Mouse (Mus musculus): ENCODE measurements around the gene Procr.
"Not testable (repeated sequence)": the region's sequence is repeated elsewhere in the genome, so short reads cannot be mapped to it uniquely, and the experiment has no call there.

The Procr gene

DNA sequence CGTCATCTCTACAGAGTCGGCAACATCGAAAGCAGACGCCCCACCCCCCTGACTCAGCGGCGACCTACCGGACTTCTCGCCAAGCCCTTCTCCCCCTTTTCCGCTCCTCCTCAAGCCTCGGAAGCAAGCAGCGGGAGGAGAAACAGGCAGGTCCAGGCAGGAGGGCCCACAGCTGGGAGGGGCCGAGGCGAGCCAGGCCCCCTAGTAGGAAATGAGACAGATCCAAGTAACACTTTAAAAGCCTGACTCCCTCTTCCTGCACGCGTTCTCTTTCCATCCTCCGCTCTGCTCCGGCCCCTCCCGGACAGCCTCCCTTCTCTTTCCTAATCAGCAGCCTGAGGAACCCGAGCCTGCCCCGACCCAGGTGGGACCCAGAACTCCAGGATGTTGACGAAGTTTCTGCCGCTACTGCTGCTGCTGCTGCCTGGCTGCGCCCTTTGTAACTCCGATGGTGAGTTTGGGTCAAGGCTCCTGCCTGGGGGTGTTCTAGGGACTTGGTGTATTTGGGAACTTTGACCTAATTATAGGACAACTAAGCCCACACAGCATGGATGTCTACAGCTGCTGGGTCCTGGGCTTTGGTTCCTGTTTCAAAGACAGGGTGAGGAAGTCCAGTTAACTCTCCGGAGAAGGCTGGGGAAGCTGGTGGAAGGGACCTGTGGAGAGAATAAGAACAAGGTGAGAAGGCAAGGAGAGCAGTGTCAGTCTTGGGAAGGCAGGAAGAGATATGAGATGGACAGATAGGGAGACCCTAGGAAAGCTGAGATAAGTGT, at the start of gene Procr:
Procr (plus strand) TSS at position 104 of the 773 bp plus-strand sequence.
- DNase-seq (ENCODE audit: low spot score in 2 of 2) = no peak

DNA sequence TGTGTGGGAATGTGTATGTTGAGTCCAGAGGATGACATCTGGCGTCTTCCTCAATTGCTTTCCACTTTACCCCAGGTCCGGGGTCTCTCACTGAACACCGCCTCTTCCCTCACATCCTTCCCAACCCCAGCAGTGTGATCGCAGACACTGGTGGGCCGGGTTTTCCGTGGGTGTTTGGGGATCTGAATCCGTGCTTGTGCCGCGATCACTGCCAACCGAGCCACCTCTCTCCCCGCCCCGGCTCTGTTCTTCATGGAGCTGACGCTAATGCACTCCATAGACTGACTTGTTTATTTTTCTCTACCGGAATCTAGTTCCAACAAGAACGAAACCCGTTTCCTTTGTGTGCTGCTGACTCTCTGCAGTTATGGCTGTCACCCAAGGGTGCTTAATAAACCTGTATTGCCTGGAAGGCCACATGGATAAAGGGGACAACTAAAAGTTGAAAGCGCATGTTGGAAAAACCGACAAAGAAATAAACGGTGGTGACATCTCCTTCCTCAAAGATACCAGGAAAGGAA, 49.5 kb upstream of the Procr start:
- DNase-seq (ENCODE audit: low spot score in 2 of 2) = no peak

DNA sequence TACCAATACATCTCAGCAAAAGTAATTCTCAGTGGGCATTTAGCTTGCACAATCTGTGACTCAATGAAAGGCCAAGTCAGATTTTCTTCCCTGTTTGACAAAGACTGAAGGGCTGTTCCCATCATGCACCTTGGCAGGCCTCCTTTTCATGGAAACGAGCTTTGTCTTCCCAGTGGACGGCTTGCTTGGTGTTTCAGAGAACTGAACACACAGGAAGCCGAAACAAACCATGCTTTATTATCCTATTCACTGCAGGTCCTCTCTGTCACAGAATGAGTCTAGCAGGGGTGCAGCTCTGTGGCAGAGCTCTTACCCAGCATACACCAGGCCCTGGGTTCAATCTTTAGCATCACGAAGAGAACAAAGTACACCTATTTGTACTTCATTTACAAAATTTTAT, 47.3 kb upstream of the Procr start:
- no peak for DNase-seq (ENCODE audit: low spot score in 2 of 2)

- no peak for DNase-seq (ENCODE audit: low spot score in 2 of 2)
Measured at GRCm38 (mm10) chr2:155707251-155707650, 43.7 kb upstream of the Procr start.

DNA sequence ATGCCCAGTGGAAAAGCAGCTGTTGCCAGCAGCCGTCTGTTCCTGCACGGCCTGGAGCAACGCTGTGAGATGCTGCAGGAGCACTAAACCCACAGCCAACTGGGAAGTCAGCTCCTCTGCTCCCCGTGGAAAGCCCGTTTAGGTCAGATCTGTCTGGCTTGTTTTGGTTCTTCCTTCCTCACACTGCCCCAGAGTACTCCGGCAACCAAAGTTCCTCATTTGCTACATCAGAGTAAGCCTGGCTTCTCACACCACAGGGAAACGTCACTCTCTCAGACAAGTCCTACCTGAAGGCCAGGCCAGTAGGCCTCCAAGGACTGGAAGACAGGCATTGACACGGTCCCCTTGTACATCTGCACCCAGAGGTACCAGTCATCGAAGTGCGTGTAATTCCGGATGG, 40.4 kb upstream of the Procr start:
- no peak for DNase-seq (ENCODE audit: low spot score in 2 of 2)

- DNase-seq (ENCODE audit: low spot score in 2 of 2) = no peak
Measured at GRCm38 (mm10) chr2:155717082-155717990, 33.6 kb upstream of the Procr start.

DNA sequence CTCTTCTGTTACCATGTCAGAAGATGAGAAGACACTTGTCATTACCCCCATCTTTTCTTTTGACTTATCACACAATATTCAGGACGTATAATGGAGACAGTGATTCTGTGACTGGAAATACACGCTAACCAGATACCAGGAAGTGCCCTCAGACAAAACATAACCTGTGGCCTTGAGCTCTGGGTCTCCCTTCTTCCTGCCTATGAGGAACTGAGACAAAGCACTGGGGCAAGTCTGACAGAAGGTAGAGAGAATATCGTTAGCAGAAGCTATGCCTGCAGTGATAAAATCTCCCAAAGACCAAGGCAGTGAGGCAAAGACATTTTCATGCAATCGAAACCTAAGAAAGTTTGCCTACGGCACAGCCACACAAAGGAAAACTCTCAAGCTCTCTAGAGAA, 30.3 kb upstream of the Procr start:
- DNase-seq (ENCODE audit: low spot score in 2 of 2) = no peak

DNA sequence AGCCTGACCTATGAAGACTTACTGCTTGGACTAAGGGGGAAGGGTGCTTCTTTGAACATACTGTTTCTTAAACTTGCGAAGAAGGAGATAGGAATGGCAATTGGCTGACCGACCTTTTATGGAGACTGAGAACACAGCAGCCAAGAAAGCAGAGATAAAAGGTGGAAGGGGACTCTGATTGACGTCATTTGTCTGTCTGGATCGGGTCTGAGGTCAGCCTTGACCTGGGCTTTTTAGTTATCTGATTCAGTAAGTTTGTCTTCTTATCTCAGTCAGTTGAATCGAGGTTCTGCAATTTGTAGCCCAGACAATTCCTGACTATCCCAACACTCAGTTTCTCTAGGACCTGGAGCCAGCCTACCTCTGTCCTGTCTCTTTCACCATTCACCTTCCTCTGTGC, 26.9 kb upstream of the Procr start:
- no peak for DNase-seq (ENCODE audit: low spot score in 2 of 2)

- no peak for DNase-seq (ENCODE audit: low spot score in 2 of 2)
Measured at GRCm38 (mm10) chr2:155724526-155724925, 26.4 kb upstream of the Procr start.

DNA sequence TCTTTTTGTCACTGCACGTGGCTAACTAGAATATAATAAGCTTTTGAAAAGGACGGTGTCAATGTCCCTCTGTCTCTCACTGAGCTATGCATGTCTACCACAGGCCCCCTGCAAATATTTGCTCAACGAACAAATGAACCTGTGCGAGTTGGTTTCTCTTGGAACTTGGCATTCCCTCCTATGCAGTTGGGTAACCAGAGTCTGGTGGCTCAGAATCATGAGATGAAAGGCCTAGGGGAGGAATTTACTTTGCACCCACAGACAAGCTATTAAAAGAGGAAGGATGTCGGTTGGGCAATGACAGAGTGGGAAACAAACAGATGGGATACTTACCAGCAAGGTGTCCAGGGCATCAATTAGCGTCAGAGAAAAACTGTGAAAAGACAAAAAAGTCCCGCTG, 24.6 kb upstream of the Procr start:
- no peak for DNase-seq (ENCODE audit: low spot score in 2 of 2)

- no peak for DNase-seq (ENCODE audit: low spot score in 2 of 2)
Measured at GRCm38 (mm10) chr2:155727764-155728395, 23.0 kb upstream of the Procr start.

- DNase-seq (ENCODE audit: low spot score in 2 of 2) = no peak
Measured at GRCm38 (mm10) chr2:155728742-155729141, 22.2 kb upstream of the Procr start.

DNA sequence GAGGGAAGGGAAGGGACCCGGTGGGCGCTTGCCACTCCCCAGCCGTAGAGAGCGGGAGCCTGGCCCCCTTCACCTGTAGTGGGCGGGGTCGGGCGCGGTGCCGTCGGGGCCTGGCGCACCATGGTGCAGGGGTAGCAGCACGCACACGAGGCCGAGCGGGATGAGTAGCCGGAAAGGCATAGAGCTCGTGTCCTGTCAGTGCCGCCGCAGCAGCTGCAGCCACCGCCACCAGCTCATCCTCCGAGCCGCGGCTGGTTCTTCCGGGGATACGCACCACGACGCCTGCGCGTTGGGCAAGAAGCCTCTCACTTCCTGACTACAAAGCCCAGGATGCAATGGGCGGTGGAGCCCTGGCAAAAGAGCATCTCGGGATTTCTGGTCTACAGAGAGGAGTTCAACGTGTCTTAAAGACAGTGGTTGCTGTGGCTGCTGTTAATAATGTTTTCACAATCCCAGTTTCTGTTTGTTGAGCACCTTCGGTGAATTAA, 21.7 kb upstream of the Procr start, which contains the start of gene Edem2:
Edem2 (minus strand) TSS at position 318 of the 488 bp plus-strand sequence.
- DNase-seq (ENCODE audit: low spot score in 2 of 2) = peak; percentile 76 to 93

DNA sequence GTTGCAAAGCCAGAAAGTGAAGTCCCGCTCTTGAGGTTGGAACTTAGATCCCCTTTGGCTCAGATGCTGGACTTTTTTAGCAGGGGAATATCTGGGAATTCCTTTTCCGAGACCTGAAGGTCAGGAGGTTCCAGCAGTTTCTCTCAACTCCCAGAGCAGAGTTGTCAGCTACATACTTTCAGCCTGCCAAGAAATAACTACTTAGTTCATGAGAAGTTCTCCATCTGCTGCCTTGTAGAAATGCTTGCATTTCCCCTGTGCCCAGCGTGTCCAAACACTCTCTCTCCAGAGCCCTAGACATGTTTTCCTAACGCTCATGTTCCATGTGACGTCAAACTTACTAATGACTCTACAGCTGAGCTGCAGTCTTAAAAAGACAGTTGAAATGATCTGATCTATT, 15.8 kb upstream of the Procr start:
- DNase-seq (ENCODE audit: low spot score in 2 of 2) = no peak

DNA sequence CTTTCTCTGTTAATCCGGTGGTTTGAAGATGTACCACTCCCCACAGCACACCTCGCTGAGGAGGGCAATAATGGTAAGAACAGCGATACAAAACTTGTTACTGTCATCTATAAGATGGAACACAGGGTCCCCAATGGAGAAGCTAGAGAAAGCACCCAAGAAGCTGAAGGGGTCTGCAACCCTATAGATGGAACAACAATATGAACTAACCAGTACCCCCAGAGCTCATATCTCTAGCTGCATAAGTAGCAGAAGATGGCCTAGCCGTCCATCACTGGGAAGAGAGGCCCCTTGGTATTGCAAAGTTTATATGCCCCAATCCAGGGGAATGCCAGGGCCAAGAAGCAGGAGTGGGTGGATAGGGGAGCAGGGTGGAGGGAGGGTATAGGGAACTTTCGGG, 15.2 kb upstream of the Procr start, which contains the start of gene Gm17581:
Gm17581 (minus strand) TSS at position 101 of the 400 bp plus-strand sequence.
- DNase-seq (ENCODE audit: low spot score in 2 of 2) = not testable (repeated sequence)

DNA sequence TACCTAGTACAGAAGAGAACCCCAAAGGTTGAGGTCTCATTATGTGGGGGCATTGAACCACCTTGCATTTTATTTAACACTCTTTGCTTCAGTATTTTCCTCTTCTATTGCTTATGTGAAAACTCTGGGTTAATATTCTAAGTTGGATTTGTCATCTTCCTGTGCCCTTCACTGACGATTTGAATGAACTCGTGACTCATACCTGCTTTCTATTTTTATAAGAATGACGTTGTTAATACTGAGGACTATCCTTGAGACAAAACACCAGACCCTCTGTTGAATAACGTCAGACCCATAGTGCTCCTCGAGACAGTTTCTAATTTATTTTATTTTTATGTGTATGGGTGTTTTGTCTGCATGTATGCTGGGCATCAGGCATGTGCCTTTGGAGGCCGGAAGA, 14.0 kb upstream of the Procr start:
- DNase-seq (ENCODE audit: low spot score in 2 of 2) = no peak

DNA sequence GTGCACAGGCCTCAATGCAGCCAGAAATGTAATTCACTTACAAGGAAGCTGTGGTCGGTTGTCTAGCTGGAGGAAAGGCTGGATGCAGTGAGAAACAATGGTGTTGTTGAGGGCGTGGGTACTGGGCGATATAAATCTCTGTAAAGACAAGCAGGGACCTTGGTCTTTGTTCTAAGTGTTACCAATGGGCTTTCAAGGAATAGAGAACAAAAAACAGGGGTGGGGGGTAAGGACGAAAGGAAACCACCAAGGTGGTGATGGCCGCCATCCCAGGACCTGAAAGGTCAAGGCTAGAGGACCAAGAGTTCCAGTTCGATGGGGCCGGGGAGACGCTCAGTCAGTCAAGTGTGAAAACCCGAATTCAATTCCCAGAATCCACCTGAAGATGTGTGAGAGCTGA, 13.1 kb upstream of the Procr start:
- no peak for DNase-seq (ENCODE audit: low spot score in 2 of 2)

DNA sequence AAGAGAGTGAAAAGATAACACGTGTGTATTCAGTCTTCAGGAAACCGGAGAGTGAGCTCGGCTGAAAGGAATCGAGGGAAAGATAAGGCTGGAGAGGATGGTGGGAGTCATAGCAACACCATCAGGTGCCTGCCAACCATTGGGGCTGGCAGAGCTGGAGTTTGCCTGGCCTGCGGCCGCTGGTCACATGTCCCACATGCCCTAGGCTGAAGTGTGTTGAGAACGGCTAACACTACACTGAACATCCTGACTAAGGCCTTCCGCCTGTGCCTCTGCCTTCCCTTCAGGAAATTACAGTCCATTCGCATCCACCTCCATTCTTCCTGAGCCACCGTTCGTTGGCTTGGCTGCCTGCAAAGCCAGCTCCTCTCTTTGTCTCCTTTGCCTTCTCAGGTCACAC, 8.7 kb upstream of the Procr start:
- no peak for DNase-seq (ENCODE audit: low spot score in 2 of 2)

DNA sequence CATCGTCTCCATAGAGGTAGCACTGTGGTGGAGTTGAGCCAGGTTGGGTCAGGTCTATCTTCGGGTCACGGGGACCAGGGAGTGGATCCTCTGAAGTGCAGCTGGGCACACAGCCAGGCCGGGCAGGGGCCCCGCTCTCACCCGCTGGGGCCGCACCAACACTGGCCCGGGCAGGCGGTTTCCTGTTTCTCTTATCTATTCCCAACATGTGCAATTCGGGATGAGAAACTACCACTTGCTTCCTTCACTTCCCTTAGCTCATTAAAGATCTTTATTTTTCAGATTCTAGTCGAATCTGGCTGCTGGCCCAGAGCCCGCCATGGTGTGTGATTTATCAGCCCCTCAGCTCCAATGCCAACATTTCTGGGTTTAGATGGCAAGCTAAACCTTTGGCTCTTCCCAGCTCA, 8.0 kb upstream of the Procr start:
- peak in 1 of 2 experiments; percentile 28 for DNase-seq (ENCODE audit: low spot score in 2 of 2)

- no peak for DNase-seq (ENCODE audit: low spot score in 2 of 2)
Measured at GRCm38 (mm10) chr2:155743351-155743750, 7.6 kb upstream of the Procr start.

DNA sequence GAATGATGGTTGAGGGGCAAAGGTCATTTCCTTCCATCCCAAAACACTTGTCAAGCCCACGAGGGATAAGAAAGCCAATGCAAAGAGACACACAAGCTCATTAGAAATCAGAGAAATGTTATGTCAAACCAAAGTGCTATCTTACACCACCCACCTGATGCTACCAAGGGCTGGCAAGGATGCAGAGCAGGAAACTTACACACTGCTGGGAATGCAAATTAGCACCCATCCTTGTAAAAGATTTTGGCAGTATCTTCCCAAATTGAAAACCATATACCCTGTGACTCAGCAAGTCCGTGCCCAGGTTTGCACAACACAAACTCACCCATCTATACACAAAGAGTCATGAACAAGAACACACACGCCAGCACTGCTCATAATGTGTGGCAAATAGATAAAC, 5.4 kb upstream of the Procr start:
- no peak for DNase-seq (ENCODE audit: low spot score in 2 of 2)

GRCm38 (mm10) chr2:155749394-155749793, 1.5 kb upstream of the Procr start:
- no peak for DNase-seq (ENCODE audit: low spot score in 2 of 2)

Data from spleen, postnatal 10 days (tissue).